Comparison of ENCODE assay signal across 10 mouse cellular contexts in genomic region chr13:24306248-24306647, GRCm38 (mm10). TPM values are rescaled to one million over a fixed set of nuclear protein-coding genes. Genes with fewer than 3 reads are reported as not detected.
DNase-seq lines count a peak whose midpoint lies in the region; ATAC-seq and TF ChIP-seq lines count a peak whose summit lies in the region.
"Had no signal": no experiment of that assay in that cellular context is flagged by ENCODE, and none has a peak within 500 bp of the region (broad histone marks: within the 10 kb centered on the region; RNA-seq: fewer than 3 reads in every experiment).

No protein-coding gene starts in this region.

- no peaks in the 10 kb centered on the region for H3K27me3 ChIP-seq in kidney, embryonic 15.5 days
- no peaks in the 10 kb centered on the region for H3K27me3 ChIP-seq in thymus, adult 2 months (ENCODE audit: control insufficient read depth, insufficient read depth, low read length)
- H3K27me3 ChIP-seq: embryonic facial prominence, embryonic 13.5 days; hindbrain, embryonic 13.5 days had no signal

- no peak overlapping the region for H3K27ac ChIP-seq in kidney, embryonic 15.5 days
- no peak overlapping the region for H3K27ac ChIP-seq in thymus, adult 2 months (ENCODE audit: control insufficient read depth, insufficient read depth, low read length)
- no peak overlapping the region for H3K27ac ChIP-seq in bone marrow macrophage, adult 2 months (ENCODE audit: insufficient read depth, low read depth, low read length)
- H3K27ac ChIP-seq: embryonic facial prominence, embryonic 13.5 days; hindbrain, embryonic 13.5 days had no signal

- TF ChIP-seq POLR2A in thymus, adult 2 months (IDR thresholded peaks at IDR 0.05; ENCODE audit: control insufficient read depth, extremely low read depth, insufficient read depth, low read length, poor library complexity) = no peak
- TF ChIP-seq POLR2A in bone marrow macrophage, adult 2 months (IDR thresholded peaks at IDR 0.05; ENCODE audit: borderline replicate concordance, low read depth, low read length) = no peak

- no peak overlapping the region for H3K4me3 ChIP-seq in kidney, embryonic 15.5 days (replicated peaks)
- no peak overlapping the region for H3K4me3 ChIP-seq in thymus, adult 2 months (ENCODE audit: control insufficient read depth, insufficient read depth, low read length)
- no peak overlapping the region for H3K4me3 ChIP-seq in bone marrow macrophage, adult 2 months (ENCODE audit: insufficient read depth, low read length)
- H3K4me3 ChIP-seq: embryonic facial prominence, embryonic 13.5 days; hindbrain, embryonic 13.5 days had no signal

- H3K4me1 ChIP-seq in kidney, embryonic 15.5 days = no peaks in the 10 kb centered on the region
- no peaks in the 10 kb centered on the region for H3K4me1 ChIP-seq in thymus, adult 2 months (replicated peaks; ENCODE audit: control insufficient read depth, insufficient read depth, low read length)
- H3K4me1 ChIP-seq in bone marrow macrophage, adult 2 months (ENCODE audit: control insufficient read depth, insufficient read depth, low read length) = no peaks in the 10 kb centered on the region
- H3K4me1 ChIP-seq: embryonic facial prominence, embryonic 13.5 days; hindbrain, embryonic 13.5 days had no signal

- H3K9me3 ChIP-seq in kidney, embryonic 15.5 days (replicated peaks) = no peaks in the 10 kb centered on the region
- H3K9me3 ChIP-seq: embryonic facial prominence, embryonic 13.5 days; hindbrain, embryonic 13.5 days had no signal

- H3K36me3 ChIP-seq in kidney, embryonic 15.5 days = no peaks in the 10 kb centered on the region
- no peaks in the 10 kb centered on the region for H3K36me3 ChIP-seq in thymus, adult 2 months (ENCODE audit: control insufficient read depth, insufficient read depth, low read length)
- H3K36me3 ChIP-seq: embryonic facial prominence, embryonic 13.5 days; hindbrain, embryonic 13.5 days had no signal

- no peak for ATAC-seq in kidney, embryonic 15.5 days (replicated peaks; ENCODE audit: low FRiP score)

- H3K9ac ChIP-seq in kidney, embryonic 15.5 days = no peak overlapping the region
- H3K9ac ChIP-seq: embryonic facial prominence, embryonic 13.5 days; hindbrain, embryonic 13.5 days had no signal

- 49% methylated on average over 4 of the region's 4 CpGs for WGBS in kidney, embryonic 15.5 days
- 60% methylated on average over 4 of the region's 4 CpGs for WGBS in thymus, adult 2 months

- no peak overlapping the region for H3K4me2 ChIP-seq in kidney, embryonic 15.5 days
- H3K4me2 ChIP-seq: embryonic facial prominence, embryonic 13.5 days; hindbrain, embryonic 13.5 days had no signal

- DNase-seq in kidney, postnatal 10 days = peak; percentile 41
- peak; percentile 32 for DNase-seq in thymus, adult 2 months
- DNase-seq in thymus, adult 18-20 months = no peak
- no peak for DNase-seq in right cerebral cortex, postnatal 25 days
- no peak for DNase-seq in neural tube, embryonic 10.5 days (ENCODE audit: extremely low spot score, low spot score)
- DNase-seq: cerebellum, adult 9-10 months had no signal

- TF ChIP-seq CTCF in thymus, adult 2 months (IDR thresholded peaks at IDR 0.05; ENCODE audit: borderline replicate concordance, control insufficient read depth, extremely low read depth, insufficient read depth, low read length, poor library complexity) = no peak
- TF ChIP-seq CTCF in bone marrow macrophage, adult 2 months (IDR thresholded peaks at IDR 0.05; ENCODE audit: low read depth, low read length) = 0 out of 2 replicates have a peak, but pooled peaks have one; percentile 9

RNA-seq across cellular contexts. Expression of gene Cmah, which starts 21.0 kb away (rescaled TPM):
- polyA plus RNA-seq in kidney, embryonic 15.5 days (2015; fragmentation: Nextera tagmentation; extraction: Ambion mirVana) = 0.86 and 1.1 TPM in 2 replicates
- polyA plus RNA-seq in thymus, adult 2 months (2012; rRNA removed) = 14.7 and 15.0 TPM in 2 replicates
- polyA plus RNA-seq in bone marrow macrophage, adult 2 months (2012; ENCODE audit: insufficient read depth, insufficient read length, missing spikeins) = 5.6 and 7.5 TPM in 2 replicates

RNA-seq across cellular contexts. Expression of gene Carmil1, which starts 25.7 kb away (rescaled TPM):
- 51.6 and 52.5 TPM in 2 replicates for polyA plus RNA-seq in kidney, embryonic 15.5 days (2015; fragmentation: Nextera tagmentation; extraction: Ambion mirVana)
- 2.1 TPM in 2 replicates for polyA plus RNA-seq in thymus, adult 2 months (2012; rRNA removed)
- 4.1 and 9.7 TPM in 2 replicates for polyA plus RNA-seq in bone marrow macrophage, adult 2 months (2012; ENCODE audit: insufficient read depth, insufficient read length, missing spikeins)

Comparison
In these comparisons a context has a peak if more than half of its experiments do, and no peak if none do; other contexts are left out.
1. DNase-seq: peak in kidney, postnatal 10 days (single experiment) and thymus, adult 2 months (single experiment); none in thymus, adult 18-20 months (0 of 2), right cerebral cortex, postnatal 25 days (single experiment) and neural tube, embryonic 10.5 days (single experiment).